Mouse (Mus musculus) MEL (cell line): ENCODE results near the gene Kcna7. TPM values are rescaled to one million over a fixed set of nuclear protein-coding genes. Genes with fewer than 3 reads are reported as not detected.
A peak's percentile ranks its signal among the peaks of the same experiment; 100 is the strongest.

Experiments
- DNase-seq: peaks from one replicate; pipeline ENCODE4 v3.0.0; 2011; ENCODE audit warnings: low read depth, low spot score
- H3K27ac ChIP-seq: 2 replicates; pipeline ENCODE4 v1.5.1; 2012; ENCODE audit warnings: low read depth, mild to moderate bottlenecking, control low read depth, low read length, moderate library complexity; ENCODE audit not compliant: control insufficient read depth
- H3K27me3 ChIP-seq, 2 experiments: fragments of 150-350 bp in 1 of 2; sonication (generic) in 1 of 2; 2 replicates each; pipeline ENCODE4 v1.6.1; 2012; ENCODE audit warnings: low read length in 2 of 2, mild to moderate bottlenecking in 2 of 2, improper control_type of control experiment in 1 of 2, moderate library complexity in 1 of 2; ENCODE audit not compliant: insufficient read depth in 2 of 2, control insufficient read depth in 1 of 2
- H3K36me3 ChIP-seq, 2 experiments: 2 replicates each; pipeline ENCODE4 v1.6.1; 2012 to 2014; ENCODE audit warnings: low read length in 2 of 2, improper control_type of control experiment in 1 of 2, inconsistent platforms in 1 of 2, mild to moderate bottlenecking in 1 of 2; ENCODE audit not compliant: insufficient read depth in 2 of 2, control insufficient read depth in 1 of 2
- H3K4me1 ChIP-seq, 2 experiments: fragments of 150-350 bp in 1 of 2; sonication (generic) in 1 of 2; 2 replicates each; pipeline ENCODE4 v1.6.1; 2012; ENCODE audit warnings: low read length in 2 of 2, improper control_type of control experiment in 1 of 2, mild to moderate bottlenecking in 1 of 2; ENCODE audit not compliant: insufficient read depth in 2 of 2, control insufficient read depth in 1 of 2
- H3K4me3 ChIP-seq, 2 experiments: fragments of 150-350 bp in 1 of 2; sonication (generic) in 1 of 2; 2 replicates each; pipeline ENCODE4 v1.5.1; 2012; ENCODE audit warnings: low read depth in 2 of 2, low read length in 2 of 2, mild to moderate bottlenecking in 2 of 2, moderate library complexity in 2 of 2, control low read depth in 1 of 2, improper control_type of control experiment in 1 of 2; ENCODE audit not compliant: control insufficient read depth in 1 of 2, insufficient read depth in 1 of 2
- H3K79me2 ChIP-seq: 2 replicates; pipeline ENCODE4 v1.6.1; 2012; ENCODE audit warnings: mild to moderate bottlenecking, low read length, moderate library complexity; ENCODE audit not compliant: control insufficient read depth, poor library complexity, insufficient read depth
- H3K9ac ChIP-seq: 2 replicates; pipeline ENCODE4 v1.6.1; 2012; ENCODE audit warnings: low read depth, mild to moderate bottlenecking, control low read depth, low read length, moderate library complexity; ENCODE audit not compliant: control insufficient read depth, poor library complexity, severe bottlenecking
- H3K9me3 ChIP-seq: fragments of 150-350 bp; sonication (generic); replicated peaks from 2 replicates; pipeline ENCODE4 v1.6.1; 2012; ENCODE audit warnings: mild to moderate bottlenecking, low read length, improper control_type of control experiment, moderate library complexity; ENCODE audit not compliant: insufficient read depth
- ELF1 ChIP-seq: IDR thresholded peaks from 2 replicates; pipeline ENCODE4 v1.6.1; 2014; ENCODE audit warnings: low read depth, mild to moderate bottlenecking, inconsistent platforms, low read length, improper control_type of control experiment, moderate library complexity
- GABPA ChIP-seq: IDR thresholded peaks from 2 replicates; pipeline ENCODE4 v1.6.1; 2012; ENCODE audit warnings: low read depth, mild to moderate bottlenecking, inconsistent platforms, low read length, improper control_type of control experiment, moderate library complexity
- MAFK ChIP-seq: IDR thresholded peaks from 2 replicates; pipeline ENCODE4 v1.6.1; 2011; ENCODE audit warnings: low read depth, mild to moderate bottlenecking, low read length, improper control_type of control experiment, borderline replicate concordance
- MYC ChIP-seq: IDR thresholded peaks from 2 replicates; pipeline ENCODE4 v1.6.1; 2011; ENCODE audit warnings: low read depth, mild to moderate bottlenecking, low read length, improper control_type of control experiment, moderate library complexity
- NELFE ChIP-seq: IDR thresholded peaks from 2 replicates; pipeline ENCODE4 v1.6.1; 2011; ENCODE audit warnings: low read depth, low read length, improper control_type of control experiment
- POLR2AphosphoS2 ChIP-seq: IDR thresholded peaks from 2 replicates; pipeline ENCODE4 v1.6.1; 2011; ENCODE audit warnings: low read length, improper control_type of control experiment
- POLR2AphosphoS5 ChIP-seq: IDR thresholded peaks from 2 replicates; pipeline ENCODE4 v1.6.1; 2012; ENCODE audit warnings: low read depth, borderline replicate concordance, mild to moderate bottlenecking, inconsistent platforms, low read length, moderate library complexity, mixed read lengths
- RAD21 ChIP-seq: IDR thresholded peaks from 2 replicates; pipeline ENCODE4 v1.6.1; 2011; ENCODE audit warnings: mild to moderate bottlenecking, low read depth, low read length, improper control_type of control experiment
- RCOR1 ChIP-seq: IDR thresholded peaks from 2 replicates; pipeline ENCODE4 v1.6.1; 2012; ENCODE audit warnings: low read depth, mild to moderate bottlenecking, inconsistent platforms, low read length, improper control_type of control experiment
- SIN3A ChIP-seq: IDR thresholded peaks from 2 replicates; pipeline ENCODE4 v1.6.1; 2012; ENCODE audit warnings: low read length, improper control_type of control experiment, inconsistent platforms
- TAL1 ChIP-seq: IDR thresholded peaks from 2 replicates; pipeline ENCODE4 v1.6.1; 2012; ENCODE audit warnings: mild to moderate bottlenecking, inconsistent platforms, low read length, moderate library complexity, mixed read lengths
- TCF12 ChIP-seq: IDR thresholded peaks from 2 replicates; pipeline ENCODE4 v1.6.1; 2014; ENCODE audit warnings: low read depth, mild to moderate bottlenecking, inconsistent platforms, low read length, improper control_type of control experiment, moderate library complexity
- UBTF ChIP-seq: IDR thresholded peaks from 2 replicates; pipeline ENCODE4 v1.6.1; 2012; ENCODE audit warnings: low read depth, mild to moderate bottlenecking, inconsistent platforms, low read length, improper control_type of control experiment, moderate library complexity, borderline replicate concordance; ENCODE audit not compliant: insufficient read depth
- USF1 ChIP-seq: IDR thresholded peaks from 2 replicates; pipeline ENCODE4 v1.6.1; 2014; ENCODE audit warnings: low read depth, mild to moderate bottlenecking, inconsistent platforms, low read length, improper control_type of control experiment, moderate library complexity
- ZMIZ1 ChIP-seq: IDR thresholded peaks from 2 replicates; pipeline ENCODE4 v1.6.1; 2012; ENCODE audit warnings: low read depth, mild to moderate bottlenecking, inconsistent platforms, low read length, improper control_type of control experiment, moderate library complexity
- ZNF384 ChIP-seq: IDR thresholded peaks from 2 replicates; pipeline ENCODE4 v1.6.1; 2012; ENCODE audit warnings: low read depth, mild to moderate bottlenecking, inconsistent platforms, low read length, improper control_type of control experiment
- polyA plus RNA-seq, 2 experiments: library from polyadenylated mRNA; stranded (reverse) in 1 of 2; unstranded in 1 of 2; fragments of >175 nt in 1 of 2; fragments of >200 nt in 1 of 2; gene quantifications; 2 replicates each; pipeline versions ENCODE4 v1.2.1 to v1.2.4; 2012; ENCODE audit warnings: low replicate concordance in 2 of 2, low read depth in 1 of 2; ENCODE audit not compliant: insufficient read length in 2 of 2, insufficient read depth in 1 of 2, missing spikeins in 1 of 2
- total RNA-seq: library from RNA; depleted of rRNA; stranded (reverse); fragments of 300-350 nt; gene quantifications from 2 replicates; pipeline ENCODE4 v1.2.3, GENCODE M21; 2012

The Kcna7 gene
- total and polyA plus RNA-seq, 3 experiments, result 0.06 TPM; not detected in 2

- TF ChIP-seq MYC (no peak), NELFE (no peak), UBTF (no peak), MAFK (no peak), SIN3A (no peak), ELF1 (no peak), TCF12 (no peak), POLR2AphosphoS5 (no peak), ZNF384 (no peak), RCOR1 (no peak), USF1 (no peak), TAL1 (no peak), ZMIZ1 (no peak), GABPA (no peak), RAD21 (no peak)
- Histone ChIP-seq H3K36me3 (no peaks in the 10 kb centered on the region; a peak in 1 of 4 replicates), H3K27me3 (no peaks in the 10 kb centered on the region), H3K9me3 (no peaks in the 10 kb centered on the region), H3K9ac (no peak overlapping the region), H3K27ac (no peak overlapping the region), H3K4me3 (no peak overlapping the region), H3K79me2 (no peaks in the 10 kb centered on the region), H3K4me1 (no peaks in the 10 kb centered on the region)
- peak; percentile 27 for DNase-seq
Measured at GRCm38 (mm10) chr7:45419859-45420614, 14.6 kb downstream of the Kcna7 start.

- no peak within 1 kb of the TSS for H3K27ac ChIP-seq
- DNase-seq, result no peak
- peaks cover 0 to 3% of the 10 kb centered on the region in 2 experiments; a peak in 1 of 4 replicates for H3K36me3 ChIP-seq
Measured at GRCm38 (mm10) chr7:45420615-45420919, 15.1 kb downstream of the Kcna7 start, which contains the start of gene Lhb. Lhb (plus strand) TSS chr7:45420820.

More at GRCm38 (mm10) chr7:45420615-45420919, 15.1 kb downstream of the Kcna7 start, which contains the start of gene Lhb:
- no peak within 1 kb of the TSS for H3K4me3 ChIP-seq
- no peaks in the 10 kb centered on the region for H3K4me1 ChIP-seq
- no peaks in the 10 kb centered on the region for H3K9me3 ChIP-seq
- H3K27me3 ChIP-seq, result no peaks in the 10 kb centered on the region
- no peak within 1 kb of the TSS for H3K9ac ChIP-seq
- H3K79me2 ChIP-seq, result 0 out of 2 replicates have a peak, but pooled peaks cover 1% of the 10 kb centered on the region
- TF ChIP-seq USF1 (no peak), POLR2AphosphoS2 (peak; percentile 54; the same call in 1 of the 2 replicates)
- TF ChIP-seq, all 39 proteins: peak for 1
